Mouse (Mus musculus) olfactory bulb, adult 2 months (tissue): ENCODE results near the gene Cela3a. TPM values are rescaled to one million over a fixed set of nuclear protein-coding genes. Genes with fewer than 3 reads are reported as not detected.

ENCODE experiments used
- H3K27ac ChIP-seq: fragments of 200-500 bp; 2 replicates; pipeline ENCODE4 v1.5.1; 2012; ENCODE audit warnings: low read depth, low read length; ENCODE audit not compliant: insufficient read depth
- H3K4me1 ChIP-seq: fragments of 200-500 bp; 2 replicates; pipeline ENCODE4 v1.6.1; 2012; ENCODE audit warnings: low read length; ENCODE audit not compliant: control insufficient read depth, insufficient read depth
- H3K4me3 ChIP-seq: fragments of 200-500 bp; 2 replicates; pipeline ENCODE4 v1.5.1; 2012; ENCODE audit warnings: mild to moderate bottlenecking, low read depth, low read length, moderate library complexity; ENCODE audit not compliant: insufficient read depth
- CTCF ChIP-seq: fragments of 200-500 bp; IDR thresholded peaks from 2 replicates; pipeline ENCODE4 v1.5.1; 2012; ENCODE audit warnings: low read depth, mild to moderate bottlenecking, low read length, moderate library complexity; ENCODE audit not compliant: insufficient read depth
- POLR2A ChIP-seq: fragments of 200-500 bp; IDR thresholded peaks from 2 replicates; pipeline ENCODE4 v1.6.1; 2012; ENCODE audit warnings: mild to moderate bottlenecking, low read depth, low read length, moderate library complexity; ENCODE audit not compliant: insufficient read depth
- WGBS: fragments of 180-500 bp; shearing (Covaris S2); methylation state at CpG from one replicate; pipeline ENCODE4 v1.1.7; 2018; 5-methylcytosine and 5-hydroxymethylcytosine counted together
- polyA plus RNA-seq: library from polyadenylated mRNA; stranded (reverse); fragments of >200 nt; gene quantifications from 2 replicates; pipeline ENCODE4 v1.2.4, GENCODE M21; 2012; ENCODE audit warnings: low replicate concordance; ENCODE audit not compliant: missing spikeins, insufficient read depth, insufficient read length

Cela3a gene
- polyA plus RNA-seq: not detected in 2 replicates

DNA sequence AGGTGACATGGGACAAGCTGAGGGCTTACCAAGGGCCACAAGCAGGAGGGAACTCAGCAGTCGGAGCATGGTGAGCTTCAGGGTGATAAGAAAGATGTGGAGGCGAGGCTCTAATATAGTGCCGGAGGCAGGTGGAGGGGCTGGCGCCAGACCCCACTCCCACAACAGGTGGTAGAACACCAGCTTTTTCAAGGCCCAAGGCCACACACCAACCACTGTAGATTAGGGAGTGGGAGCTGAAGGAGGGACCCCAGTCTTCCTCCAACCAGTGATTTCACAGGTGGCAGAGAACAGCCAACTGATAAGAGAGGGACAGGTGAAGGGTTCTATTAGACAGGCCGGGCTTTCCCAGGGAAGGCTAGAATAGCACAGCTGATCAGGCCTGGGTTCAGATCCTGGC lies at the start of gene Cela3a:
Gene Cela3a, minus strand, starts transcription at position 101 of the 400 bp plus-strand sequence.
- 95% methylated on average over 5 of the region's 5 CpGs for WGBS
- TF ChIP-seq CTCF (no peak), POLR2A (no peak)
- Histone ChIP-seq H3K4me3 (no peak within 1 kb of the TSS), H3K4me1 (peaks cover 8% of the 10 kb centered on the region), H3K27ac (no peak within 1 kb of the TSS)

DNA sequence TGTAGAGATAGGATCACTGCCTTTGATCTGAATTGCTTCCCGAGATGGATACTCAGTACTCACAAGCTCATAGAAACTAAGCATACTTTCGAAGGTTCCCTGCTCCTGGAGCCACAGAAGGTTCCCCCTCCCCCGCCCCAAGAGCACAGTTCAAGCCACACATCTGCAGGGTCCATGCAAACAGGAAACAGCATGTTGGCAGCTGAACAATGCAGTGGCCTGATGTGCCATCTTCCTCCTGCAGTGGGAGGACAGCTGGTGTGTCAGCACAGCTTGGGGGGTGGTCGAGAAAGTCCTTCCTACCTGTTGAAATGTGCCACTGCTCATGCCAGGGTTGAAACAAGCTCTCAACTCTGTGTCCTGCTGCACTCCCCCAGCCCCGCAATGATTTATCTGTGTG lies 49.3 kb upstream of the Cela3a start:
- WGBS: 71% methylated on average over 5 of the region's 5 CpGs
- Histone ChIP-seq H3K27ac (no peak overlapping the region), H3K4me1 (no peaks in the 10 kb centered on the region), H3K4me3 (no peak overlapping the region)
- TF ChIP-seq CTCF (no peak), POLR2A (no peak)

DNA sequence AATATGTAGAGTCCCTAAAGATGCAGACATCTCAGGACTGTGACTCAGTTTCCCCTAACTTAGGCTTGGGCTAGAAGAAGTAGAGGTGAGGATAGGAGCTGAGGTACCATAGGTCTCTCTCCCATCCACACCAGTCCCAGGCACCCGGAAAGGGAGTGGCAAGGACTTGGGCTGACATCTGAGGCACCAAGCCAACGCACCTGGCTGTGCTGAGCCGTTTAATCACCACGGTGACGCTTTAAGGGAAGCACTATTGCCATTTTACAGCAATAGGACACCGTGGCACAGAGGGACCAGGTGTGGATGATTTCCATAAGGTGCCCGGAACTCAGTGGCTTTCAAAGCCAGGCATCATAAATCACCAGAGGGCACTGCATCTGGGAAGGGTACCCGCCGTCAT lies 48.7 kb upstream of the Cela3a start:
- no peak for TF ChIP-seq CTCF
- no peak for TF ChIP-seq POLR2A
- H3K4me1 ChIP-seq: no peaks in the 10 kb centered on the region
- WGBS: 80% methylated on average over 9 of the region's 9 CpGs
- no peak overlapping the region for H3K4me3 ChIP-seq
- H3K27ac ChIP-seq: no peak overlapping the region

DNA sequence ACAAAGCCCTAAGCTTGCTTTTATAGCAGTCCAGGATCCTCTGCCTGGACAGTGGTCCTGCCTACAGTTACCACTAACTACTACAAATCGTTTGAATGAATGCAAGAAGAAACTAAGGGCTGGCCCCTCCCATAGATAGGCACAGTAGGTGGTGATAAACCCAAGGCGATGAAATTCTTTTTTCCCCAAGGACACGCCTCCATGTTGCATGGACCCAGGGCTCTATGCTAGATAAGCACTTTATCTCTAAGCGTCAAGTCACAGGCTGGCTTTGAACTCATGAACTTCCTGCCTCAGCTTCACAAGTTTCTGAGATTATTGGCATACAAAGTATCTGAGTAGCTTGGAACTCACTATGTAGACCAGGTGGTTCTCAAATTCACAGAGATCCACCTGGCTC lies 47.7 kb upstream of the Cela3a start:
- Histone ChIP-seq H3K4me1 (no peaks in the 10 kb centered on the region), H3K27ac (no peak overlapping the region), H3K4me3 (no peak overlapping the region)
- WGBS: 80% methylated on average over 4 of the region's 4 CpGs
- no peak for TF ChIP-seq POLR2A

DNA sequence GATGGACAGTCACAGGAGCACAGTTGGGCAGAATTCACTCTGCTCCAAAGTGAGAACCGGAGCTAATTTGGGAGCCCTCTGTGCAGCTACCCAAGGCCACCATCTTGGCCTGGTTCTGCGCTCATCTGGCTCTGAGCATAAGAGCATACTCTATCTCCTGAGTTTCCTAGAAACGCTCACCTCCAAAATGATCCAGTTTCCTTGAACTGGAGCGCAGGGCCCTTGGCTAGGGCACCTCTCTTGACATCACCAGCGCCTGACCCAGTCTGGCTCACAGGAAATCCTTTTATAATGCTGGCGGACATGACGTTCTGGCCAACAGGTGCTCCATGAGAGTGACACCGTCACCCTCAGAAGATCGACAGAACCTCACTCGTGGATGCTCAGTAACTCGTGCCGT lies 47.0 kb upstream of the Cela3a start:
- TF ChIP-seq POLR2A (no peak), CTCF (no peak)
- WGBS: 87% methylated on average over 12 of the region's 12 CpGs

DNA sequence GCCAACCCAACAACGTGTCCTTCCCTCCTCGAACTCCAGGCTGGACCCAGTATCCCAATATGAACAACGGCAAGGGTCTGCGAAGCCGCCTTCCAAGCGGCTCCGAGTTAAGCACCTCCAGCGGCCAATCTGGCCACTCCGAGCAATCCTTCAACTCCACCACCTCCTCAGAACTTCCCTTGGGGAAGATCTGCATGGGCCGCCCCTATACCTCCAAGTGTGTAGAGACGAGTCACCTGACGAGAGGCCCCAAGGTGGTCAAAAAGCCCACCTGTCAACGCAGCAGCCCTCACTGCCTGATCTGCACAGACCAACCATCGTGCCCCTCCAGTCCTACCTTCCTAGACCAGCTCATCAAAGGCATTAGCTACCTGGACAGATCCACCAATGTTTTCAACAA lies 45.0 kb upstream of the Cela3a start:
- TF ChIP-seq POLR2A (no peak), CTCF (no peak)
- Histone ChIP-seq H3K27ac (no peak overlapping the region), H3K4me1 (no peaks in the 10 kb centered on the region), H3K4me3 (no peak overlapping the region)
- 93% methylated on average over 14 of the region's 14 CpGs for whole genome bisulfite sequencing

More for the DNA sequence above, 47.0 kb upstream of the Cela3a start:
- Histone ChIP-seq H3K4me1 (no peaks in the 10 kb centered on the region), H3K4me3 (no peak overlapping the region), H3K27ac (no peak overlapping the region)

DNA sequence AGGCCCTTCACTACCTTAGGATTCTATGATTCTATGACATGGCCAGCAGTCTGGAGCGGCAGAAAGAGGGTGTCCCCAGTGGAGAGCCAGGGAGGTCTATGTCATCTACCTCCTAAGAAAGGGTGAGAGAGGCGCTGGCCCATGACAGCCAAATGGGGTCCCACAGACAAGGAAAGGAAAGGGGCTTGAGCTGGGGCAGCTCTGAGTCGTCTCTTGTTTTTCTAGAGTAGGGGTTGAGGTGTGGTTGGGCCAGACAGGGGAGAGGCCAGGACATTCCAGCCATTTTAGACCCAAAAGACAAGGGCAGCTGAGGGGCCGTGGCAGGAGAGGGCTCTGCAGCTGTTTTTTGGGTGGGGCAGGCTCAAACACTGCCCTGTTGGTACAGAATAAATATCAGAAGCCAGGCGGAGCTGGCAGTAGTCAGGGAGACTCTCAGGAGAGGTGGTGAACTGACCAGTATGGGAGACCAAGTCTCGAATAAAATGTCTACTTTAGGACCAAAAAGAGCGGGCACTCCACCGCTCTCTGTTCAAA lies 43.7 kb upstream of the Cela3a start, which contains the start of gene 1700013G24Rik:
Gene 1700013G24Rik, plus strand, starts transcription at position 51 of the 534 bp plus-strand sequence.
- 93% methylated on average over 8 of the region's 8 CpGs for WGBS
- H3K4me3 ChIP-seq: no peak within 1 kb of the TSS
- TF ChIP-seq POLR2A (no peak), CTCF (no peak)
- no peak within 1 kb of the TSS for H3K27ac ChIP-seq
- H3K4me1 ChIP-seq: peaks cover 5% of the 10 kb centered on the region

DNA sequence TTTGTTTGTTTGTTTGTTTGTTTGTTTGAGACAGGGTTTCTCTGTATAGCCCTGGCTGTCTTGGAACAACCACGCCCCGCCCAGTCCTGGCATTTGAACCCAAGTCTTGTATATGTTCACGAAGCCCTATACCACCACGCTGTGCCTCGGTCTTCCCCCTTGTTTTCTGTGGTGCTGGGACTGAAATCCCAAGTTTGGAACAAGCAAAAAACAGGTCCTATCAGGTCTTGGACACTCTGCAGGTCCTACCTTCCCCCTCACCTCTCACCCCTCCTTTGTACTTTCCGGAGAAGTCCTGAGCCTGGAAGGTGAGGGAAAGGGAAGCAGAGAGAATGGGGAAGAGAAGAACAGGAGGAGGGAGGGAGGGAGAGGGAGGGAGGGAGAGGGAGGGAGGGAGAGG lies 42.6 kb upstream of the Cela3a start:
- no peak overlapping the region for H3K27ac ChIP-seq
- TF ChIP-seq POLR2A (no peak), CTCF (no peak)
- H3K4me1 ChIP-seq: peaks cover 16% of the 10 kb centered on the region
- H3K4me3 ChIP-seq: no peak overlapping the region
- WGBS: 98% methylated on average over 6 of the region's 6 CpGs

DNA sequence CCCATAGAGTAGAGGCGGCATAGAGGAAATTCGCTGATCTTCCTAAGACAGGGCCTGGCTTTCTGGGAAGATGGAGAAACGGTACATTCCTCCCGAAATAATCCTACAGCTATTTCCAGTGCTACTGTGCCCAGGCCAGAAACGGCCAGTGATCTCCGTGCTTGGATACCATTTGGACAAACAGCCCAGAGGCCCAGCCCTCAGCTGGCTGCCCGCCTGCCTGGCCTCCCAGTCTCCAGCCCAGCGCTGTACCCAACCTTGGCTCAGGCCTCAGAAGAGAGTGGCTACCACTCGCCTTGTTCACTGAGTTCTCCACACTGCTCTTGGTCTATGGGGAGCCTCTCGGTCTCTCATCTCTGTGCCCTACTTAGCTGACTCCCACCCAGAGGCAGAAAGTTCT lies 40.1 kb upstream of the Cela3a start:
- TF ChIP-seq CTCF: no peak
- no peak for TF ChIP-seq POLR2A
- H3K4me1 ChIP-seq: peaks cover 16% of the 10 kb centered on the region
- no peak overlapping the region for H3K4me3 ChIP-seq
- 78% methylated on average over 10 of the region's 10 CpGs for WGBS
- H3K27ac ChIP-seq: no peak overlapping the region

DNA sequence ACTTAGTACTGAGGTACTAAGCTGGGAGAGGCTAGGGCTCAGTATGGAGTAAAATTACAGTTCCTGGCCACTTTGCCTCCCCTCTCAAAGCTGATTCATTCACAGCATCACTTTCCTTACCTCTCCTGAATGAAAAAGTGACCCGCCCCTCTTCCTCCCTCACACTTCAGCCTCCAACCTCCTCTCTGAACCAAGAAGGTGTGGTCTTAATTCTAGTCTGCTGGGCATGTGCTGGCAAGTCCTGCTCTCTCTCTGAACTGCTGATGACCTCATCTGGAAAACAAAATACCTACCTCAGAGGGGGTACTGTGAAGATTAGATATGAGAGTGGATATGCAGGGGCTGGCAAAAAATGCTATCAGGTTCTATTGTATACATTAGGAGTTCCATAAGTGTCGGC lies 39.5 kb upstream of the Cela3a start:
- H3K4me3 ChIP-seq: no peak overlapping the region
- TF ChIP-seq POLR2A (no peak), CTCF (no peak)
- H3K4me1 ChIP-seq: peaks cover 16% of the 10 kb centered on the region
- no peak overlapping the region for H3K27ac ChIP-seq
- WGBS: 95% methylated on average over 2 of the region's 2 CpGs
